Mouse (Mus musculus) adrenal gland, adult 18-20 months (tissue): ENCODE results near the gene Aifm1. TPM values are rescaled to one million over a fixed set of nuclear protein-coding genes. Genes with fewer than 3 reads are reported as not detected.
"Not testable (repeated sequence)": the region's sequence is repeated elsewhere in the genome, so short reads cannot be mapped to it uniquely, and the experiment has no call there.

ENCODE experiments used
- DNase-seq, 2 experiments: peaks; one replicate each; pipeline ENCODE4 v3.0.0; 2021 to 2022; ENCODE audit warnings: low spot score in 2 of 2
- total RNA-seq, 2 experiments: library from RNA; stranded (reverse); gene quantifications; 1 replicate in 1 of 2; 2 replicates in 1 of 2; pipeline ENCODE4 v1.2.3; 2021

The Aifm1 gene
- total RNA-seq, 2 experiments from 2014 or later, result 142 to 233 TPM

DNA sequence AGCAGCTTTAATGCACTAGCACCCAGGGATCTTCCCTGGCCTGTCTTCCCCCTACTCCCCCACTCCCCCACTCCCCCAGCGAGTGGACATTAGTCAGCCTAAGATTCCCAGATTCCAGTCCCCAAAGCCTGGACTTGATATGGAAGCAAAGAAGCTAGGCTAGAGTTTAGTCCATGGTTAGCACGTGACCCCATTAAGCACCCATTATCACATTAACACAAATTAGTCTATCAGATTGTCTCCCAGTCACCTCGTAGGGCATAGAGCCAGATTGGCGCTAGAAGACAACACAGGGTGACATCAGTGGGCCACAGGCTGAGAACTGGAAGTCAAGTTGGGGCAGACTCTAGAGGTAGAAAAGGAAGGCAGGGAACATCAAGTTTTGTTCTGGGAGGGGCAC, 52.4 kb downstream of the Aifm1 start:
- DNase-seq, result no peak

DNA sequence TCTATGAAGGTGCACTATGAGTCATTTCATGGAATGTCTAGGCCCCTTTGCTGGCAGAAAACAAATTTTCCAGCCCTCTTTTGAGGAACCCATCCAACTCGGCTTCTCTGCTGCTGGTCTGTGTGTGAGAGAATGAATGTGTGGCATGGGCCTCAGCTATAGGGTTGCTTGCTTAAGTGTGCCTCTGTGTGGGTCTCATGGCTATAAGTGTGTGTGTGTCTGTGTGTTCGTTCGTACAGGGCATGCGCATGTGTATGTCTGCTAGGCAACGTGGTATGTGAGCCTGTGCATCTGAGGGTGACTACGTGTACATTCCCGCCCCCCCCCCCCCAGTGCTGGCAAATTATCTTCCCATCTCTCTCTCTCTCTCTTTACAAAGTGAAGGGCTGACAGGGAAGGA, 52.9 kb downstream of the Aifm1 start:
- DNase-seq, result no peak

DNA sequence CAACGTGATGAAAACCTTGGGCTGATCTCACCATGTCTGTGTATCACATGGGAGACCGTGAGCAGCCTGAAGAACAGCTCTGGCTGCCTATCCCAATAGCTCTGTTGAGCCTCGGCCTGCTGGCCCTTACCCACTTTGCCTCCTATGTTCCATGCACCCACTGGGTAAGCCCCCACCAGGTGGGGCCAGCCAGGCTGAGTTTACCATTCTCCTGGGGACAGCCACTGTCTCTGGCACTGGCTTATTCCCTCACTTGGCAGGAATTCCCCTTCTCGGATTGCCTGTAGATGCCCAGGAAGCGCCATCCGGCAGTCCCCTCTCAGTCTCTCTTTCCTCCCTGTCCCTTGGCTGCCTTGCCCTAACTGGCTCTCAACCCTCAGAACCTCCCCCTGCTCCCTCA, 56.4 kb downstream of the Aifm1 start:
- DNase-seq, result no peak

DNA sequence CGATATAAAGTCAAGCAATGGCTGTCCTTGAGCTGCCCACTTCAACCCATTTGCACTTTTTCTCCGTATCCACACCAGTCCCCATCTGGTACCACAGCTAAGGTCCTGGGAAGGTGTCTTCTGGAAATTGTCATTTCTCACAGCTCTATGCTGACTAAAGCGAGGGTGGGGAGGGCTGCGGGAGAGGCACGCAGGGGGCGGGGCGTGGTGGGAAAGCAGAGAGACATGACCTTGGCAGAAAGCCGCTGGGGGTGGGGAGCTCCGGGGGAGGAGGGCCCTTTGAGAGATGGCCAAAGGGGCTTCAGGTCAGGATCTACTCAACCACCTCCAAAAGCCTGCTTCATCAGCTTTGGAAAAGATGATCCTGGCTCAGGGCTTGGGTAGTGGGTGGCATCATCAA, 58.3 kb downstream of the Aifm1 start:
- DNase-seq, result no peak

DNA sequence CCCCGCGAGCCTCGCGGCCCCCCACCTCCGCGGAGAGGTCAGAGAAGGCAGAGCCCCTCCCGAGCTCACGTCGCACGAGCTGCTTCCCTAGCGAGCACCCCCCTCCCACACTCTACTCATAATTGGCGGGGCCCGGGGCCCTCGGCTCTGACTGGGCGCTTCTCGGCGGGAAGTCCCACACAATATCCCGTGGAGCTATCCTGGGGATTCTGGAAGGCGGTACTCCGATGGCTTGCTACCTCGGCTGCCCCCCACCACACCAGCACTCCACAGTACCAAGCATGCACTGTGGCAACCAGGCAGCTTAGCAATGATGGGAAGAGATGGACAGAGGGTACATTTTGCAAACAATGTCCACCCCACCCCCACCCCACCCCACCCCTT, 58.9 kb downstream of the Aifm1 start:
- no peak for DNase-seq

DNA sequence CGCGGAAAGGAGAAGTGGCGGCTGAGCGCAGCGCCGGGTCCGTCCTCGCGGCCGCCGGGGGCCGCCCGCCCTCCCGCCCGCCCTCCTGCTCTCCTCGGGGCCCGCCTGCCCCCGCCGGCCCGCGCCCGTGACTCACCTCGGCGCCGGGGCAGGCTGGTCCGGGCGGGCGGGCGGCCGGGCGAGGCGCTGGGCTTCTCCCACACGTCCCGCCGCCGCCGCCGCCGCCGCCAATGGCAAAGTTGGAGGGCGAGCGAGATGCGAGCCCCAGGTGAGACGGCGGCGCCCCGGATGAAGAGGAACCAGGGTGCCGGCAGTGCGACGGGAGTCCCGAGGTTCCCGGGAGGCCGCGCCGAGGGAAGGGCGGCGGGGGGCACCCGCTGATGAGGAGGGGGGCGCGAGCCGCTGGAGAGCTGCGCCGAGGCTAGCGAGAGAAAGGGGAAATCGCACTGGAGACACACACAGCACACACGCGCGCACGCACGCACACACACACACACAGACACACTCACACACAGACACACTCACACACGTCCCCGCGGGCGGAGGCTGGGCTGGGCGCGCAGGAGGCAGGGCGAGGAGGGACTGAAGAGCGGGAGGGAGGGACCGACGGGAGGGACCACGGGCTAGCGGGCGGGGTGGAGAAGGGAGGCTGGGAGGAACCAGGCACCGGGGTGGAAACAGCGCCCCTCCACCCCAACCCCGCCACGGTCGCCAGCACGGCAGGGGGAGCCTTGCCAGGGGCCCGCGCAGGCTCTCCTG, 59.4 kb downstream of the Aifm1 start:
- peak; percentile 59 to 68 for DNase-seq

DNA sequence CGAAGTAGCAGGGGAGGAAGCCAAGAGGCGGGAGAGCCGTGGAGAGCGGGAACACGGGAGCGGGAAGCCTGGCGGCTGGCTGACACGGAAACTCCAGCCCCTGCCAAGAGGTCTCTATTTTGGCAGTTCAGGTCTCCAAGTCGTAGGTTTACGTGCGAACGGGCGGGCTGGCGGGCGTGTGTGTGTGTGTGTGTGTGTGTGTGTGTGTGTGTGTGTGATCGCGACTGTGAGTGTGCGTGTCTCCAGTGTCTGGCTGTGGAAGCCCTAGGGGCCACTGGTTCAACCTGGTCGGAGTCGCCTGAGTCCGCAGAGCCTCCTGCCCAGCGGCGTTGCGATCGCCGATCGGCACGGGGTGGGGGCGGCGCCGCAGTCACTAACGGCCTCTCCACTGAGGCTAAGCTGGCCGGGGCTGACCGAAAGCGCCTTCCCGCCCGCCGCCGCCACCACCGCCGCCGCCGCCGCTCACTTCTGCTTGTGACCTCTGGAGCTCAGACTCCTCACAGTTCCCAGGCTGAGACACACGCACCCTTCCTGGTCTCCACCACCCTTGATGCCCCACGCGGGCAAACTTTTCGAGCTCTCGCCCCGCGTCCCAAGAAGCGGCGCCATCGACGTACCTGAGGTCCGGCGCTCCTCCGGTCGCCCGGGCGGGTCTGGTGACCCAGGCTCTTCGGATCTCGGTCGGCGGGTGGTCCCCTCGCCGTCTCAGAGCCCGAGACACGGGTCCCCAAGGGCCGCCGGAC, 60.3 kb downstream of the Aifm1 start:
- DNase-seq, result no peak

DNA sequence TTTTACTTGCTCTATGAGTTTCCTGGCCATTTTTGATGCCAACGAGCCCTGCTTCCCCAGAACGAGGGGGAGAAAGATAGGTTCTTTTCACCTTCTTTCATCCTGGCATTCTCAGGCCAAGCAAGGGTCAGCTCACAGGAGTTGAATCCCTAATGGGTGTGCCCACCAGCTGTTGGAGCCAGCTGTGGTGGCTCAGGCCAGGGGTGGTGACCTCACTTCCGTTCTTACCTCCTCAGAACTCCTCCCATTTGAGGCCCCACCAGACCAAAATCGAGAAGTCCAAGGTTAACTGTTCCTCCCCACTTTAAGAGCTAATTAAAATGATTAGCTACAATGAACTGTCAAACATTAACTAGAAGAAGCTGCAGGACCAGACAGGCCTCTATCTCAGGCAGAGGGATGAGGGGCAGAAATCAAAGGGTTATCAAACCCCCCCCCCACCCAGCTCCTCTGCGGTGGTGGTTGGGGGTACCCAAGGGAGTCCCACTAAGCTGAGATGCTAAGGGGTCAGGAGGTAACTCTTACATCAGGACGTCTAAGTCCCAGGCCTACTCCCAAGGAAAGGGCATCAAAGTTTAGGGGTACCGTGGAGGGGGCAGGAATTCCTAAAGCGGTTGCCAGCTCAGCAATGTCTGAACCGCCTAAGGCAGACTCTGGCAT, 61.0 kb downstream of the Aifm1 start:
- no peak for DNase-seq

DNA sequence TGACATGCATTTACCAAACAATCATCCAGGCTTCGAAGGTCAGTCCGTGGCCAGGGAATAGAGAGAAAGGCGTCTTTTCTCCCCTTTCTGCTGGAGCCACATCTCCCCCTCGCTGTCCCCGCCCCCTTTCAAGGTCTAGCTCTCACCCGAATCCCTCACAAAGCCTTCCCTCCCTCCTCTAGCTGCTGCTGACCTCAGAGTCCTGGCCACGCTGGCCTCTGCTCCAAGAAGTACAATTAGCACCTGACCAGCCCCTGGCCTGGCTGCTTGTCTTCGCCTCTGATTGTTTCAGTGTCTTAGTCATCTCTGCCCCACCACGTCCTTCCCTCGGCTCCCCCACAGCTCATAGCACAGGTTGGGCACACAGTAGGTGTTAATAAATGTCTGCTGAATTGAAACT, 63.7 kb downstream of the Aifm1 start:
- no peak for DNase-seq

DNA sequence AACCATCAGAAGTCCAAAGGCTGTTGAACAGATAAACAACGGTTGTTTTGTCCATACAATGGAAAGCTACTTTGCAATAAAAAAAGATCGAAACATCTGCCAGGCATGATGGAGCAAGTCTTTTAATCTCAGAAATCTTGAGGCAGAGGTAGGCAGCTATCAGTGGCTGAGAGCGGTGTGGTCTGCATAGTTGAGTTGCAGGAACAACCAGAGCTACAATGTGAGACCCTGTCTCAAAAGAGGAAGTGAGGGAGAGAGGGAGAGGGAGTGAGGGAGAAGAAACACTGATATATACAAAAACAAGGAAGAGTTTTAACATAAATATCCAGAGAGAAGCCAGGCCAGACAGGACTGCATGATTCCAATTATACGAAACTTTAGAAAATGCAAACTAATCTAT, 68.7 kb downstream of the Aifm1 start:
- DNase-seq, result no peak

DNA sequence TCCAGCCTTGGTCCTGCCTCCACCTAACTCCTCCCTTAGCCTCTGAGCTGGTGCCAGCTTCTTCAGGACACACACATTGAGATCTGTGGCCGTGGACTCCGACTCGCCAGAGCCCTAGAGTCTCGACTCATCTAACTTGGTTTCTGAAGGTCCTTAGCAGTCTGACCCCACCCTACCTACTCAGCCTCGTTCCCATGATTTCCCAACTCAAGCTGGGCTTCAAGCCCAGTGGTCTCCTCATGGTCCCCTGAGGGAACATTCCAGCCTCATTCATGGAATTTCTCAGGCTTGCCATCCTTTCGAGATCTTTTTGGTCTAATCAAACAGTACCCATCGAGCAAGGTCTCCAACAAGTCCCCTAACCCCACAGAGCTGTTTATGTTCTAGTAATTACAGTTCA, 71.4 kb downstream of the Aifm1 start:
- DNase-seq, result no peak

DNA sequence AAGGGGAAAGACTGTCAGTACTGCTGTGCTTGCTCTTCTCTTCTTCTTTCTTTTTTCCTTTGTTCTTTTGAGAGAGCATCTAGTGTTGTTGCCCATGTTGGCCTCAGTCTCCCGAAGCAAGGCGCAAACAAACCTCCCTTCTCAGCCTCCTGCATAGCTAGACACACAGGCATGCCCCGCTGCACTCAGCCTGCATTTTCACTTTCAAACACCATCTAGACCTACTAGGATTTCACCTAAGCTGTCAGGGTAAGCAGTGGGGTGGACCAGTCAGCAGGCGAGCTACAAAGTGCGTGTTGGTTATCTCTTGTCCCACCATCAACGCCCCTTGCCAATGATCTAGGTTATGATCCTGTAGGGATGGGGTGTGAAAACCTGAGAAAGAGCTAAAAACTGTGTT, 71.8 kb downstream of the Aifm1 start:
- DNase-seq, result no peak

DNA sequence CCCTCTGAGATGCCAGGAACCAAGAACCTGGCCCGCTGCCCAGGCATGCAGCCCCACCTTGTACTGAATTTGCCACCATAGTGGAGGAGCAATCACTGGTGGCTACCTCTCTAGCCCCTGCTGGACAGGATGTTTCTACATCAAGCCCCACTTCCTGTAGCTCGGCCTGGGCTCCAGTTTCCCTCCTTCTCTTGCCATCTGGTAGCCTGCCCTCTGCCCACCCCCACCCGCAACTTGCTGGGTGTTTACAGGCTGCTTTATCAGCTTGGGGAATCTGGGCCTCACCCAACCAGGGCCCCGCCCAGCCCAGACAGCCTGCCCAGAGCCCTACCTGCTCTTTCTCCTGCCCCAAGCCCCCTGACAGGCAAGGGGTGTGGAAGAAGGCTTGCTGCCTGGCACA, 74.3 kb downstream of the Aifm1 start:
- no peak for DNase-seq

DNA sequence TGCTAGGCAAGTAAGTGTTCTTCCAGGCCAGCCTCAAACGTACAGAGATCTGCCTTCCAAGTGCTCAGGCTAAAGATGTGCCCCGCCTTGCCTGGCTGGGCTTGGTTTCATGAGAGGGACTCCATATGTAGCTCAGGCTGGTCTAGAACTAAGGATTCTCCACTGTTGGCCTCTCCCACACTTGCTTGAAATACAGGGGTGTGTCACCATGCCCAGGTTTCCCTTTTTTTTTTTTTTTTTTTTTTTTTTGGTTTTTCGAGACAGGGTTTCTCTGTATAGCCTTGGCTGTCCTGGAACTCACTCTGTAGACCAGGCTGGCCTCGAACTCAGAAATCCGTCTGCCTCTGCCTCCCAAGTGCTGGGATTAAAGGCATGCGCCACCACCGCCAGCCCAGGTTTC, 77.3 kb downstream of the Aifm1 start:
- not testable (repeated sequence) for DNase-seq

DNA sequence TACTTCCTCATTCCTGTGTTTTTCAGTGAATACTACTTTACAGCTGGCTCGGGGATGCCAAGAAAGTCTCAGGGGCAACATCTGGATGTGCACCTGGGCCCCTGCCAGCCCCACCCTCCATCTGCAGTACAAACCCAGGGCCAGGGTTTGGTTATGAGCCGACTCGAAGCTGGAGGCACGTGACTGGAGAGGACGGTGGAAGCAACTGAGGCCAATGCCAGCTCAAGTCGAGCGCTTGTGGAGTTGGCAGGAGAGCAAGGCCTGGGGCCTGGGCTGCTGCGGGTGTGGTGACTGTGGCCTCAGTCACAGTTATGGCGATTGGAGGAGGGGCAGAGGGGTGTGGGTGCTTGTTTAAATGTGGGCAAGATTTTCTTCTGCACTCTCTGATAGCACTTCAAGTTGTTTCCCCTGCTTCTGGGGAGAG, 77.9 kb downstream of the Aifm1 start:
- DNase-seq, result no peak

DNA sequence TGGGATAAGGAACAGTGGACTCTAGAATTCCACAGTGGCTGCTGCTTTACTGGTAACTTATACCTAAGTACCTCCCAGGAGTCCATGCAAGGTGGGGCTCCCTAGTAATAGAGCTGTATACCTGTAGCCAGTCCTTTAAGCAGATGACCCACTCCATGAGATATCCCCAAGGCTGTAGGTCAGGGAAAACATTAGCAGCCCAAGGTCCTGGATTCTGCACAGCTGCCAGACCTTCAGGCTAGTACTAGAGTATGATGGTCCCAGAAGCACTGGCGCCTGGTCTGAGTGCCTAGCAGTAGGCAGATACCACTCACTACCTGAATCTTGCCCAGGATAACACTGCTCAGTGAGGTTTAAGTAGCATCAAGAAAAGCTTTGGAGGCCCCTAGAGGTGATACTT, 79.1 kb downstream of the Aifm1 start:
- DNase-seq, result no peak

DNA sequence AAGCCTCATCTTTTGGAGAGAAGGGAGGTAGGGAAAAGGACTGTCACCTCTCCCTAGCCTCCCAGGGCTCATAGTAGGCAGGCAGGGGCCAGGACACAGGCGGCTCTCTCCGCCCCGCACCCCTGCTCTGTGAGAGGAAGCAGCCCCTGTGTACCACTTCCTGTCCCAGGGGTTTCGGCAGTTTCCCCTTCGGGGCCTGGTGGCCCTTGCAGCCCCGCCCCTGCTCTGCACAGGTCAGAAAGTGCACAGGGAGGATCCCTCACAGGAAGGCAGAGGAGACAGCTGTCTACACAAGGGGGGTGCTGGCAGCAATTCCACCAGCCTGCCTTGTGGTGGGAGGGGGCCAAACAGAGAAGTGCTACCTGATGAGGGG, 79.8 kb downstream of the Aifm1 start:
- no peak for DNase-seq

DNA sequence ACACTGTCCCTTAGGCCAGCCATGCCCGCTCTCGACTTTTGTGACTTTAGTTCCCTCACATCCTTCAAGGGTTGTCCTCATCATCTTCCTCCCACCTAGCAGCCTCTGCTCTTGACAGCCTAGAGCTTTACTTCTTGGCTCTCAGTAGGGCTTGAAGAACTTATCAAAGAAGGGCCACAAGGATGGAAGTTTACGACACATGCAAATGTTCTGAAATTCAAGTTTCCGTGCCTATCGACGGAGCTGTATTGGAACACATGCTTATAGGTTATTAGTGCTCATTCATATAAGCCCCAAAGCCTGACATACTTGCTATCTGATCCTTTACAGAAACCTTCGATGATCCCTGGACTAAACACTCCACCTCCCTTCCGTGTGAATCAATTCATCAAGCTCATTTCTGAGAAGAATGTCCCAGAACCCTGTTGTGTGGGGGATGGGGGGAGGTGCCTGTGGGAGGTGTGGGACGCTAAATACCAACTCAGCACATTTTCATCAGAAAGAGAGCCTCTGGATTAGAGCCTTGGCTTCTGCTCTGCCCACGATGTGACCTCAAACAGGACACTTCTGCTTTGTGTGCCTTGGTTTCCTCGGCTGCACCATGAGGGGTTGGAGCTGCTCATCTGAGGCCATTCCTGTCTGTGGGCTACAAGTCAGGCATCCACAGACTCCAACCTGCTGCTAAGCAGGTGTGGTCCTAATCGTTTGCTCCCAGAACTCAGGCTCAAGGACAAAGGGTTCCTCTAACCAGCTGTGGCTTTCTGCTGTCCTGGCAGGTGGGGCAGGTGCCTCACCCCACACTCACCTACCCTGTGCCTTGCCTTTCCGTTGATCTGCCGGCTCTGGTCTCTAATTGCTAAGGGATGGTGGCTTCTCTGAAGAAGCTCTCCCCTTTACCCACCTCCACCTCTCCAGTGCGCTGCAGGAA, 80.5 kb downstream of the Aifm1 start:
- no peak for DNase-seq

DNA sequence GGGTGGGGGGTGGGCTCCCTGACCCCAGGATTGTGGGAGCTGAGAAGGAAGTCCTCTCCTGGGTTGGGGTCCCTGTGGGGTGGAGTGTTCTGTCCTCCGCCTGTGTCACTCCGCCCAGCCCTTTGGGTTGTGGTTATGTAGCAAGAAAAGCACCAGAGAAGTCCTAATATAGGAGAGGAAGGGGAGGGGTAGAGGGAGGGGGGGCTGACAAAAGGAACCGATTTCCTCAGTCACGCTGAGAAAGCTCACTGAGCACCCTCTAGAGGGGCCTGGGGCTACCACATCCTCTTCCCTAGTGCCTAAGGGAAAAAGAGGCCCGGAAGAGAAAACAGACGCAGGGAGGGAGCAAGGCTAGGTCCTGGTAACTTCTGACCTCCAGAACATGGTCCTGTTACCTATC, 83.8 kb downstream of the Aifm1 start:
- no peak for DNase-seq

DNA sequence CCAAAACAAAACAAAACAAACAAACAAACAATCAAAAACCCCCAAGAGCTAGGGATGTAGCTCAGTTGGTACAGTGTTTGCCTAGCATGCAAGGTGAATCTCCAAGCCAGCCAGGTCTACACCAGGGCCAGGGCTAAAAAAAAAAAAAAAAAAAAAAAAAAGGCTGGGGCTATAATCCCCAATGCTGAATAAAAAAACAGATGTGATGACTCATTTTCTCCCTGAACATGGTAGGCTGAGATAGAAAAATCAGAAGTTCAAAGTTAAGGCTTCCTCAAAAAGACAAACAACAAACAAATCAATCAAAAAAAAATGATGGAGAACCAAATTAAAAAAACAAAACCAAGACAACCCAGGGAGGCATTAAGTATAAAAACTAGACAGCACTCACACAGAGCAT, 84.3 kb downstream of the Aifm1 start:
- no peak for DNase-seq

DNA sequence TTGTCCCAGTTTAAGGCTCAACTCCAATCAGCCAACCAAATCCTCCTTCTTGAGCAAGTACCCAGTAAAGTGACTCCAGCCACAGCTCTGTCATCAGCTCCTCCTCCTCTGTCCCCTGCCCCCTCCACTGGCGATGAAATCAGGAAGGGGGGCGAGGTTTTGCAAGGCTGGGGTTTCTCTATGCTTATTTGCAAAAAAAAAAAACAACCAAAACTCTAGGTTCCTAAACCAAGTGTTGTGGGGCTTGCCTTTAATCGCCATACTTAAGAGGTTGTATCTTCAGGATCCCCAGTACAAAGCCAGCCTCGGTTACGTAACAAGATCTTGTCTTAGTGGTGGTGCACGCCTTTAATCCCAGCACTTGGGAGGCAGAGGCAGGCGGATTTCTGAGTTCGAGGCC, 84.7 kb downstream of the Aifm1 start:
- DNase-seq, result no peak
